Mouse (Mus musculus) spleen, adult 2 months (tissue): ENCODE data around the gene Swap70.

ENCODE experiments used
- CTCF ChIP-seq: fragments of 200-500 bp; IDR thresholded peaks from 2 replicates; pipeline ENCODE4 v1.5.1; 2011; ENCODE audit warnings: mild to moderate bottlenecking, inconsistent platforms; ENCODE audit not compliant: insufficient read depth, insufficient read length, insufficient replicate concordance; ENCODE audit errors: extremely low read depth
- POLR2A ChIP-seq: fragments of 200-500 bp; IDR thresholded peaks from 2 replicates; pipeline ENCODE4 v1.6.1; 2011; ENCODE audit warnings: low read depth, low read length, inconsistent platforms

GRCm38 (mm10) chr7:110237837-110238451 is 16.4 kb downstream of the Swap70 start:
- TF ChIP-seq POLR2A (no peak), CTCF (no peak)
